Mouse (Mus musculus): ENCODE results near the gene Obscn. TPM values are rescaled to one million over a fixed set of nuclear protein-coding genes. Genes with fewer than 3 reads are reported as not detected.

Gene Obscn
- total and polyA plus RNA-seq, 3 experiments: 0.09 to 0.13 (median 0.13) TPM

- dilution Hi-C loops (cut with MboI; ENCODE audit: extremely low pct_ligation_motif_present, extremely low pct_unique_long_range_greater_than_20kb, low sequenced_read_pairs) (no loop called here), in situ Hi-C loops (cut with MboI; ENCODE audit: low pct_ligation_motif_present, low pct_unique_long_range_greater_than_20kb, low sequenced_read_pairs) (no loop called here)
- Histone ChIP-seq H3K4me1 (ENCODE audit: control insufficient read depth in 1 of 2, insufficient read depth in 2 of 2) (peaks cover 4 to 18% of the 10 kb centered on the region in 2 experiments; a peak in 3 of 4 replicates), H3K79me2 (replicated peaks; ENCODE audit: control insufficient read depth, extremely low read depth, insufficient read depth, poor library complexity, severe bottlenecking) (no peaks in the 10 kb centered on the region), H3K9me3 (replicated peaks; ENCODE audit: low read length) (peaks cover 4% of the 10 kb centered on the region), H3K4me3 (replicated peaks in 1 of 3; ENCODE audit: low read depth in 2 of 3, low read length in 2 of 3, poor library complexity in 1 of 3) (no peak overlapping the region), H3K4me2 (ENCODE audit: insufficient read depth, low read depth, poor library complexity, severe bottlenecking) (no peak overlapping the region), H3K36me3 (replicated peaks in 1 of 2; ENCODE audit: control insufficient read depth in 1 of 2, insufficient read depth in 1 of 2, low read length in 1 of 2) (no peaks in the 10 kb centered on the region), H3K9ac (ENCODE audit: insufficient read depth, low read depth) (no peak overlapping the region), H3K27ac (ENCODE audit: insufficient read depth, low read depth) (no peak overlapping the region), H3K27me3 (replicated peaks) (peaks cover 83% of the 10 kb centered on the region)
- no peak for TF ChIP-seq TCF12 (IDR thresholded peaks at IDR 0.05; ENCODE audit: low read depth, low read length)
- TF ChIP-seq MAZ (IDR thresholded peaks at IDR 0.05; ENCODE audit: low read depth, low read length): no peak
- peak; percentile 16; the same call in 1 of the 2 replicates for TF ChIP-seq SIN3A (IDR thresholded peaks at IDR 0.05; ENCODE audit: low read length)
- no peak for TF ChIP-seq JUND (conservative IDR thresholded peaks at IDR 0.05; ENCODE audit: low read depth, low read length)
- TF ChIP-seq MEF2A (IDR thresholded peaks at IDR 0.05; ENCODE audit: borderline replicate concordance, low read depth, low read length): no peak
- TF ChIP-seq GABPA (IDR thresholded peaks at IDR 0.05; ENCODE audit: insufficient replicate concordance, low read depth, low read length): no peak
- TF ChIP-seq CHD1 (IDR thresholded peaks at IDR 0.05; ENCODE audit: low read depth, low read length): no peak
- no peak for DNase-seq (ENCODE audit: extremely low read depth)
Measured at GRCm38 (mm10) chr11:59068433-59068832, 67.8 kb downstream of the Obscn start.

GRCm38 (mm10) chr11:59067921-59068320, 68.3 kb downstream of the Obscn start:
- in situ Hi-C loops (cut with MboI; ENCODE audit: low pct_ligation_motif_present, low pct_unique_long_range_greater_than_20kb, low sequenced_read_pairs) (no loop called here), dilution Hi-C loops (cut with MboI; ENCODE audit: extremely low pct_ligation_motif_present, extremely low pct_unique_long_range_greater_than_20kb, low sequenced_read_pairs) (no loop called here)
- Histone ChIP-seq H3K4me2 (ENCODE audit: insufficient read depth, low read depth, poor library complexity, severe bottlenecking) (no peak overlapping the region), H3K4me3 (replicated peaks in 1 of 3; ENCODE audit: low read depth in 2 of 3, low read length in 2 of 3, poor library complexity in 1 of 3) (no peak overlapping the region), H3K27me3 (replicated peaks) (peaks cover 84% of the 10 kb centered on the region), H3K79me2 (replicated peaks; ENCODE audit: control insufficient read depth, extremely low read depth, insufficient read depth, poor library complexity, severe bottlenecking) (no peaks in the 10 kb centered on the region), H3K9ac (ENCODE audit: insufficient read depth, low read depth) (no peak overlapping the region), H3K36me3 (replicated peaks in 1 of 2; ENCODE audit: control insufficient read depth in 1 of 2, insufficient read depth in 1 of 2, low read length in 1 of 2) (no peaks in the 10 kb centered on the region), H3K4me1 (ENCODE audit: control insufficient read depth in 1 of 2, insufficient read depth in 2 of 2) (peaks cover 4 to 18% of the 10 kb centered on the region in 2 experiments; a peak in 3 of 4 replicates), H3K9me3 (replicated peaks; ENCODE audit: low read length) (no peaks in the 10 kb centered on the region), H3K27ac (ENCODE audit: insufficient read depth, low read depth) (no peak overlapping the region)
- DNase-seq (ENCODE audit: extremely low read depth): peak; percentile 47
- TF ChIP-seq TCF12 (IDR thresholded peaks at IDR 0.05; ENCODE audit: low read depth, low read length) (0 out of 2 replicates have a peak, but pooled peaks have one; percentile 29), BHLHE40 (IDR thresholded peaks at IDR 0.05; ENCODE audit: low read depth, low read length) (peak; percentile 74), ZNF384 (IDR thresholded peaks at IDR 0.05; ENCODE audit: low read depth, low read length) (no peak)

- Histone ChIP-seq H3K27me3 (replicated peaks) (peaks cover 85% of the 10 kb centered on the region), H3K4me2 (ENCODE audit: insufficient read depth, low read depth, poor library complexity, severe bottlenecking) (no peak overlapping the region), H3K9ac (ENCODE audit: insufficient read depth, low read depth) (no peak overlapping the region), H3K9me3 (replicated peaks; ENCODE audit: low read length) (peaks cover 3% of the 10 kb centered on the region), H3K36me3 (replicated peaks in 1 of 2; ENCODE audit: control insufficient read depth in 1 of 2, insufficient read depth in 1 of 2, low read length in 1 of 2) (no peaks in the 10 kb centered on the region), H3K4me1 (ENCODE audit: control insufficient read depth in 1 of 2, insufficient read depth in 2 of 2) (no peaks in the 10 kb centered on the region), H3K4me3 (replicated peaks in 1 of 3; ENCODE audit: low read depth in 2 of 3, low read length in 2 of 3, poor library complexity in 1 of 3) (no peak overlapping the region), H3K79me2 (replicated peaks; ENCODE audit: control insufficient read depth, extremely low read depth, insufficient read depth, poor library complexity, severe bottlenecking) (no peaks in the 10 kb centered on the region), H3K27ac (ENCODE audit: insufficient read depth, low read depth) (no peak overlapping the region)
- dilution Hi-C loops (cut with MboI; ENCODE audit: extremely low pct_ligation_motif_present, extremely low pct_unique_long_range_greater_than_20kb, low sequenced_read_pairs) (no loop called here), in situ Hi-C loops (cut with MboI; ENCODE audit: low pct_ligation_motif_present, low pct_unique_long_range_greater_than_20kb, low sequenced_read_pairs) (no loop called here)
- no peak for DNase-seq (ENCODE audit: extremely low read depth)
- no peak for TF ChIP-seq POLR2A (IDR thresholded peaks at IDR 0.05; ENCODE audit: low read depth, low read length)
- no peak for TF ChIP-seq MAFK (IDR thresholded peaks at IDR 0.05; ENCODE audit: insufficient replicate concordance, low read length)
- TF ChIP-seq MAX (IDR thresholded peaks at IDR 0.05; ENCODE audit: low read length): no peak
- TF ChIP-seq PAX5 (IDR thresholded peaks at IDR 0.05; ENCODE audit: low read length): no peak
- no peak for TF ChIP-seq SIN3A (IDR thresholded peaks at IDR 0.05; ENCODE audit: low read length)
- TF ChIP-seq ZC3H11A (IDR thresholded peaks at IDR 0.05; ENCODE audit: low read depth, low read length): no peak
- no peak for TF ChIP-seq MXI1 (IDR thresholded peaks at IDR 0.05; ENCODE audit: low read depth, low read length)
- no peak for TF ChIP-seq SMC3 (IDR thresholded peaks at IDR 0.05; ENCODE audit: low read depth, low read length)
- no peak for TF ChIP-seq UBTF (IDR thresholded peaks at IDR 0.05; ENCODE audit: low read depth, low read length)
- TF ChIP-seq TCF12 (IDR thresholded peaks at IDR 0.05; ENCODE audit: low read depth, low read length): no peak
- TF ChIP-seq BHLHE40 (IDR thresholded peaks at IDR 0.05; ENCODE audit: low read depth, low read length): no peak
- no peak for TF ChIP-seq USF2 (conservative IDR thresholded peaks at IDR 0.05; ENCODE audit: low read depth, low read length)
- TF ChIP-seq ELF1 (IDR thresholded peaks at IDR 0.05; ENCODE audit: low read depth, low read length): no peak
- no peak for TF ChIP-seq RAD21 (IDR thresholded peaks at IDR 0.05; ENCODE audit: low read depth, low read length)
Measured at GRCm38 (mm10) chr11:59058025-59058424, 78.2 kb downstream of the Obscn start.
